8 mouse cellular contexts compared by ENCODE assay signal in the genomic region with DNA sequence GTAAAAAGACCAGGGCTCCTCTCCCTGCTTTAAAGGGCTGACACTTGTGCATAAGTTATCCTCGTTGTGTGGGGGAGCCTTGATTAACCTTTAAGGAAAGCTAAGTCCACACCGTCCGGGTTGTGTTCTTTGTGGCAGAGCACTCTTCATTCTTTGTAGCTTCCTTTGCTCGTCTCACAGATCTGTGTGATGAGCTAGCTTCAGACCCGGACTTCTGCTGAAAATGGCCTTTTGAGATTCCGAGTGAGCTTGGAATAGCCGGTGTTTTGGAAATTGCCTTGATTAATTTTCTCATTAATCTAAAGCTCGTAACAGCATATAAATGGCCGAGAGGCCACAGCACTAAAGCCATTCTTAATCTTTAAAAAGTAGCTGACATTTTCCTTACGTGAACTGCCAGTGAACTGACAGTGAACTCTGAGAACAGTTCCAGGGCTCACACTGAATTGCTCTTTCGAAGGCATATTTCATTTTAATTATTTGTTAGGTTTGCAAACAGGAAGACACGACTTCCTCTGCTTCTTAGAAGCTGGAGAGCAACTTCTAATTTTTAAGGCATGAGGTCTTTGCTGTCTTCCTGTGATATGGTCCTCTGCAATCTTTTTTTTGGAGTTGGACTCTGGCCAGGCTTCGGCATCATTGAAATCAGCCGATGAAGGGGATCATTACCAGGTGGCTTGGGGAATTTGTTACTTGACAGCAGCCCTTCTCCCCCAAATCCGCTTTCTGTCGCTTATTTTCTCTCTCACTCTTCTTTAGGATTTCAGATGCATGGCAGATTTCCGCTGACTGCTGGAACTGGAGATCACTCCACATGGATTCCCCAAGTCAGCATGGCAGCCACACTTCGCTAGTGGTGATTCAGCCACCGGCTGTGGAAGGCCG. TPM values are rescaled to one million over a fixed set of nuclear protein-coding genes. Genes with fewer than 3 reads are reported as not detected.
A peak's percentile ranks its signal among the peaks of the same experiment; 100 is the strongest.
DNase-seq lines count a peak whose midpoint lies in the region; ATAC-seq lines count a peak whose summit lies in the region.

No protein-coding gene starts in this region.

- no peaks in the 10 kb centered on the region for H3K9me3 ChIP-seq in neural tube, embryonic 11.5 days (ENCODE audit: control insufficient read depth, low read length)
- H3K9me3 ChIP-seq in heart, embryonic 16.5 days (replicated peaks; ENCODE audit: control insufficient read depth, low read length), result no peaks in the 10 kb centered on the region
- H3K9me3 ChIP-seq in neural tube, embryonic 12.5 days, result no peaks in the 10 kb centered on the region

- 0 out of 2 replicates have a peak, but pooled peaks cover 4% of the 10 kb centered on the region for H3K27me3 ChIP-seq in neural tube, embryonic 11.5 days (ENCODE audit: control insufficient read depth, insufficient read depth, low read length)
- no peaks in the 10 kb centered on the region for H3K27me3 ChIP-seq in heart, embryonic 16.5 days (ENCODE audit: control insufficient read depth, insufficient read depth, low read length)
- H3K27me3 ChIP-seq in neural tube, embryonic 12.5 days (replicated peaks), result peaks cover 18% of the 10 kb centered on the region

- DNase-seq in neural tube, embryonic 11.5 days (ENCODE audit: low spot score), result no peak
- no peak for DNase-seq in neural tube, embryonic 10.5 days (ENCODE audit: extremely low spot score, low spot score)
- peak; percentile 52 to 64 for DNase-seq in kidney, postnatal 25 days
- DNase-seq in MN1 (ENCODE audit: low spot score), result no peak
- DNase-seq in T-cell, adult 2 months (ENCODE audit: low spot score), result no peak
- no peak for DNase-seq in cerebellum, adult 11-12 months

- no peak for ATAC-seq in neural tube, embryonic 11.5 days (ENCODE audit: insufficient read depth, low FRiP score, low TSS enrichment)
- no peak for ATAC-seq in heart, embryonic 16.5 days (replicated peaks; ENCODE audit: extremely low read depth, insufficient read depth, low FRiP score)
- no peak for ATAC-seq in neural tube, embryonic 12.5 days (ENCODE audit: low FRiP score, low read depth)

- peaks cover 12% of the 10 kb centered on the region for H3K4me1 ChIP-seq in neural tube, embryonic 11.5 days (ENCODE audit: control insufficient read depth, insufficient read depth, low read length)
- peaks cover 17% of the 10 kb centered on the region for H3K4me1 ChIP-seq in heart, embryonic 16.5 days (ENCODE audit: control insufficient read depth, insufficient read depth, low read length)
- peaks cover 15% of the 10 kb centered on the region for H3K4me1 ChIP-seq in neural tube, embryonic 12.5 days

- peak overlapping the region; percentile 89 for H3K4me2 ChIP-seq in neural tube, embryonic 11.5 days (ENCODE audit: low read depth)
- H3K4me2 ChIP-seq in heart, embryonic 16.5 days (ENCODE audit: low read depth, low read length), result peak overlapping the region; percentile 88
- H3K4me2 ChIP-seq in neural tube, embryonic 12.5 days (replicated peaks), result peak overlapping the region; percentile 90

- no peak overlapping the region for H3K27ac ChIP-seq in neural tube, embryonic 11.5 days (ENCODE audit: low read depth, low read length)
- H3K27ac ChIP-seq in heart, embryonic 16.5 days (ENCODE audit: low read length), result peak overlapping the region; percentile 55
- no peak overlapping the region for H3K27ac ChIP-seq in neural tube, embryonic 12.5 days

- H3K4me3 ChIP-seq in neural tube, embryonic 11.5 days (ENCODE audit: low read depth, low read length), result peak overlapping the region; percentile 77
- H3K4me3 ChIP-seq in heart, embryonic 16.5 days (ENCODE audit: low read length), result peak overlapping the region; percentile 90
- H3K4me3 ChIP-seq in neural tube, embryonic 12.5 days, result peak overlapping the region; percentile 80; the same call in 1 of the 2 replicates

- no peak overlapping the region for H3K9ac ChIP-seq in neural tube, embryonic 11.5 days (ENCODE audit: low read length)
- H3K9ac ChIP-seq in heart, embryonic 16.5 days (ENCODE audit: low read length), result peak overlapping the region; percentile 94
- H3K9ac ChIP-seq in neural tube, embryonic 12.5 days, result peak overlapping the region; percentile 75; the same call in 1 of the 2 replicates

- WGBS in neural tube, embryonic 11.5 days, result 42% methylated on average over 20 of the region's 20 CpGs
- WGBS in heart, embryonic 16.5 days, result 52% methylated on average over 20 of the region's 20 CpGs
- 30% methylated on average over 20 of the region's 20 CpGs for WGBS in neural tube, embryonic 12.5 days

- peaks cover 4% of the 10 kb centered on the region for H3K36me3 ChIP-seq in neural tube, embryonic 11.5 days (ENCODE audit: control insufficient read depth, insufficient read depth, low read length)
- peaks cover 15% of the 10 kb centered on the region for H3K36me3 ChIP-seq in heart, embryonic 16.5 days (ENCODE audit: control insufficient read depth, insufficient read depth)
- peaks cover 13% of the 10 kb centered on the region for H3K36me3 ChIP-seq in neural tube, embryonic 12.5 days

RNA-seq across cellular contexts. Expression of gene Spry1, which starts 2.3 kb away (rescaled TPM):
- 8.1 and 8.4 TPM in 2 replicates for polyA plus RNA-seq in neural tube, embryonic 11.5 days (2014; fragmentation: Nextera tagmentation; extraction: Ambion mirVana)
- polyA plus RNA-seq in heart, embryonic 16.5 days (2015; fragmentation: Nextera tagmentation; extraction: Ambion mirVana), result 6.9 and 8.2 TPM in 2 replicates
- polyA plus RNA-seq in neural tube, embryonic 12.5 days (2016; fragmentation: Nextera tagmentation; extraction: Ambion mirVana), result 5.0 and 6.9 TPM in 2 replicates

Comparison
In these comparisons a context has a peak if more than half of its experiments do, and no peak if none do; other contexts are left out.
1. DNase-seq: peak in kidney, postnatal 25 days (2 of 2); none in neural tube, embryonic 11.5 days (single experiment), neural tube, embryonic 10.5 days (single experiment), MN1 (single experiment), T-cell, adult 2 months (single experiment) and cerebellum, adult 11-12 months (single experiment).
2. Peak in every context shown above with its lines, with median percentiles within 50 percentile points of each other: H3K4me2 ChIP-seq and H3K4me3 ChIP-seq.